Mouse (Mus musculus) embryonic fibroblast, embryonic 13.5 days (primary cell): ENCODE results near the gene Gpc2.

Source experiments
- CTCF ChIP-seq: IDR thresholded peaks from 2 replicates; pipeline ENCODE4 v1.5.1; 2011; ENCODE audit warnings: mild to moderate bottlenecking, control low read depth, low read length, moderate library complexity, borderline replicate concordance; ENCODE audit not compliant: insufficient read depth
- POLR2A ChIP-seq: IDR thresholded peaks from 2 replicates; pipeline ENCODE4 v1.6.1; 2011; ENCODE audit warnings: low read depth, mild to moderate bottlenecking, control low read depth, low read length, moderate library complexity

- TF ChIP-seq CTCF (no peak), POLR2A (no peak)
These were observed 8.1 kb upstream of the Gpc2 start for GRCm38 (mm10) chr5:138287861-138288260.
